Mouse (Mus musculus): ENCODE data around the gene Mars2. TPM values are rescaled to one million over a fixed set of nuclear protein-coding genes. Genes with fewer than 3 reads are reported as not detected.

Mars2 gene
- polyA plus RNA-seq, 1 experiment from 2014 or later, result 4.0 TPM

- no peak overlapping the region for H3K4me3 ChIP-seq (ENCODE audit: low read depth, low read length)
- H3K9ac ChIP-seq (replicated peaks; ENCODE audit: low read depth, low read length), result no peak overlapping the region
- H3K36me3 ChIP-seq (ENCODE audit: control insufficient read depth, insufficient read depth, low read length), result no peaks in the 10 kb centered on the region
- no peak overlapping the region for H3K4me2 ChIP-seq (ENCODE audit: low read depth, low read length)
- no peak overlapping the region for H3K27ac ChIP-seq (ENCODE audit: low read depth, low read length)
- no peaks in the 10 kb centered on the region for H3K27me3 ChIP-seq (ENCODE audit: control insufficient read depth, insufficient read depth, low read length)
- 0 out of 2 replicates have a peak, but pooled peaks cover 5% of the 10 kb centered on the region for H3K4me1 ChIP-seq (ENCODE audit: control insufficient read depth, insufficient read depth, low read length)
- no peak for ATAC-seq (ENCODE audit: low read depth)
- no peaks in the 10 kb centered on the region for H3K9me3 ChIP-seq (ENCODE audit: control insufficient read depth, low read length)
- WGBS, result 90% methylated on average over 8 of the region's 8 CpGs
These were observed 8.6 kb upstream of the Mars2 start for GRCm38 (mm10) chr1:55228256-55228884.

GRCm38 (mm10) chr1:55234910-55235520 is 2.0 kb upstream of the Mars2 start:
- ATAC-seq (ENCODE audit: low read depth), result no peak
- H3K4me1 ChIP-seq (ENCODE audit: control insufficient read depth, insufficient read depth, low read length), result peaks cover 10% of the 10 kb centered on the region; the same call in 1 of the 2 replicates
- no peaks in the 10 kb centered on the region for H3K36me3 ChIP-seq (ENCODE audit: control insufficient read depth, insufficient read depth, low read length)
- H3K27ac ChIP-seq (ENCODE audit: low read depth, low read length), result no peak overlapping the region
- WGBS, result 62% methylated on average over 16 of the region's 16 CpGs
- no peak overlapping the region for H3K4me2 ChIP-seq (ENCODE audit: low read depth, low read length)
- no peak overlapping the region for H3K9ac ChIP-seq (replicated peaks; ENCODE audit: low read depth, low read length)
- H3K27me3 ChIP-seq (ENCODE audit: control insufficient read depth, insufficient read depth, low read length), result no peaks in the 10 kb centered on the region
- H3K9me3 ChIP-seq (ENCODE audit: control insufficient read depth, low read length), result no peaks in the 10 kb centered on the region
- no peak overlapping the region for H3K4me3 ChIP-seq (ENCODE audit: low read depth, low read length)

- Histone ChIP-seq H3K4me1 (ENCODE audit: control insufficient read depth, insufficient read depth, low read length) (peaks cover 17% of the 10 kb centered on the region), H3K36me3 (ENCODE audit: control insufficient read depth, insufficient read depth, low read length) (no peaks in the 10 kb centered on the region), H3K27me3 (ENCODE audit: control insufficient read depth, insufficient read depth, low read length) (no peaks in the 10 kb centered on the region), H3K9ac (replicated peaks; ENCODE audit: low read depth, low read length) (no peak overlapping the region), H3K4me2 (ENCODE audit: low read depth, low read length) (peak overlapping the region; percentile 100), H3K4me3 (ENCODE audit: low read depth, low read length) (peak overlapping the region; percentile 83), H3K27ac (ENCODE audit: low read depth, low read length) (no peak overlapping the region), H3K9me3 (ENCODE audit: control insufficient read depth, low read length) (no peaks in the 10 kb centered on the region)
- WGBS, result 46% methylated on average over 5 of the region's 5 CpGs
- ATAC-seq (ENCODE audit: low read depth), result no peak
These were observed 490 bp upstream of the Mars2 start for GRCm38 (mm10) chr1:55236487-55236886.

GRCm38 (mm10) chr1:55237643-55238161 is 725 bp downstream of the Mars2 start:
- peak overlapping the region; percentile 83 for H3K4me3 ChIP-seq (ENCODE audit: low read depth, low read length)
- peak overlapping the region; percentile 73 for H3K9ac ChIP-seq (replicated peaks; ENCODE audit: low read depth, low read length)
- no peaks in the 10 kb centered on the region for H3K9me3 ChIP-seq (ENCODE audit: control insufficient read depth, low read length)
- peak overlapping the region; percentile 86 for H3K27ac ChIP-seq (ENCODE audit: low read depth, low read length)
- H3K4me2 ChIP-seq (ENCODE audit: low read depth, low read length), result peak overlapping the region; percentile 100
- WGBS, result under 1% methylated on average over 23 of the region's 23 CpGs
- peak; percentile 74 for ATAC-seq (ENCODE audit: low read depth)
- peaks cover 20% of the 10 kb centered on the region for H3K4me1 ChIP-seq (ENCODE audit: control insufficient read depth, insufficient read depth, low read length)
- no peaks in the 10 kb centered on the region for H3K36me3 ChIP-seq (ENCODE audit: control insufficient read depth, insufficient read depth, low read length)
- no peaks in the 10 kb centered on the region for H3K27me3 ChIP-seq (ENCODE audit: control insufficient read depth, insufficient read depth, low read length)

GRCm38 (mm10) chr1:55238496-55238895 is 1.5 kb downstream of the Mars2 start:
- Histone ChIP-seq H3K4me2 (ENCODE audit: low read depth, low read length) (peak overlapping the region; percentile 100), H3K36me3 (ENCODE audit: control insufficient read depth, insufficient read depth, low read length) (no peaks in the 10 kb centered on the region), H3K4me3 (ENCODE audit: low read depth, low read length) (peak overlapping the region; percentile 83), H3K9me3 (ENCODE audit: control insufficient read depth, low read length) (no peaks in the 10 kb centered on the region), H3K27me3 (ENCODE audit: control insufficient read depth, insufficient read depth, low read length) (no peaks in the 10 kb centered on the region), H3K9ac (replicated peaks; ENCODE audit: low read depth, low read length) (peak overlapping the region; percentile 73), H3K27ac (ENCODE audit: low read depth, low read length) (no peak overlapping the region), H3K4me1 (ENCODE audit: control insufficient read depth, insufficient read depth, low read length) (peaks cover 20% of the 10 kb centered on the region)
- ATAC-seq (ENCODE audit: low read depth), result no peak
- 16% methylated on average over 13 of the region's 13 CpGs for WGBS

- Histone ChIP-seq H3K27me3 (ENCODE audit: control insufficient read depth, insufficient read depth, low read length) (no peaks in the 10 kb centered on the region), H3K27ac (ENCODE audit: low read depth, low read length) (no peak overlapping the region), H3K4me1 (ENCODE audit: control insufficient read depth, insufficient read depth, low read length) (peaks cover 20% of the 10 kb centered on the region), H3K36me3 (ENCODE audit: control insufficient read depth, insufficient read depth, low read length) (no peaks in the 10 kb centered on the region), H3K4me2 (ENCODE audit: low read depth, low read length) (peak overlapping the region; percentile 100), H3K9ac (replicated peaks; ENCODE audit: low read depth, low read length) (no peak overlapping the region), H3K9me3 (ENCODE audit: control insufficient read depth, low read length) (no peaks in the 10 kb centered on the region), H3K4me3 (ENCODE audit: low read depth, low read length) (peak overlapping the region; percentile 83)
- 0% methylated on average over 1 of the region's 1 CpGs for WGBS
- no peak for ATAC-seq (ENCODE audit: low read depth)
These were observed 2.3 kb downstream of the Mars2 start for GRCm38 (mm10) chr1:55239237-55239636.

GRCm38 (mm10) chr1:55246374-55246773 is 9.4 kb downstream of the Mars2 start:
- 88% methylated on average over 2 of the region's 2 CpGs for WGBS
- no peak overlapping the region for H3K4me3 ChIP-seq (ENCODE audit: low read depth, low read length)
- no peak for ATAC-seq (ENCODE audit: low read depth)

GRCm38 (mm10) chr1:55264385-55264784 is 27.4 kb downstream of the Mars2 start:
- 60% methylated on average over 2 of the region's 2 CpGs for WGBS
- Histone ChIP-seq H3K4me2 (ENCODE audit: low read depth, low read length) (no peak overlapping the region), H3K9ac (replicated peaks; ENCODE audit: low read depth, low read length) (no peak overlapping the region), H3K36me3 (ENCODE audit: control insufficient read depth, insufficient read depth, low read length) (no peaks in the 10 kb centered on the region), H3K4me1 (ENCODE audit: control insufficient read depth, insufficient read depth, low read length) (no peaks in the 10 kb centered on the region), H3K27ac (ENCODE audit: low read depth, low read length) (no peak overlapping the region), H3K4me3 (ENCODE audit: low read depth, low read length) (no peak overlapping the region), H3K9me3 (ENCODE audit: control insufficient read depth, low read length) (no peaks in the 10 kb centered on the region), H3K27me3 (ENCODE audit: control insufficient read depth, insufficient read depth, low read length) (no peaks in the 10 kb centered on the region)
- no peak for ATAC-seq (ENCODE audit: low read depth)

More at GRCm38 (mm10) chr1:55246374-55246773, 9.4 kb downstream of the Mars2 start:
- H3K27ac ChIP-seq (ENCODE audit: low read depth, low read length), result no peak overlapping the region
- no peaks in the 10 kb centered on the region for H3K9me3 ChIP-seq (ENCODE audit: control insufficient read depth, low read length)
- H3K27me3 ChIP-seq (ENCODE audit: control insufficient read depth, insufficient read depth, low read length), result no peaks in the 10 kb centered on the region
- no peak overlapping the region for H3K4me2 ChIP-seq (ENCODE audit: low read depth, low read length)
- no peak overlapping the region for H3K9ac ChIP-seq (replicated peaks; ENCODE audit: low read depth, low read length)
- no peaks in the 10 kb centered on the region for H3K36me3 ChIP-seq (ENCODE audit: control insufficient read depth, insufficient read depth, low read length)
- peaks cover 3% of the 10 kb centered on the region; the same call in 1 of the 2 replicates for H3K4me1 ChIP-seq (ENCODE audit: control insufficient read depth, insufficient read depth, low read length)

GRCm38 (mm10) chr1:55265447-55265846 is 28.5 kb downstream of the Mars2 start:
- ATAC-seq (ENCODE audit: low read depth), result no peak
- Histone ChIP-seq H3K9me3 (ENCODE audit: control insufficient read depth, low read length) (no peaks in the 10 kb centered on the region), H3K27me3 (ENCODE audit: control insufficient read depth, insufficient read depth, low read length) (no peaks in the 10 kb centered on the region), H3K36me3 (ENCODE audit: control insufficient read depth, insufficient read depth, low read length) (no peaks in the 10 kb centered on the region), H3K4me1 (ENCODE audit: control insufficient read depth, insufficient read depth, low read length) (no peaks in the 10 kb centered on the region), H3K27ac (ENCODE audit: low read depth, low read length) (no peak overlapping the region), H3K9ac (replicated peaks; ENCODE audit: low read depth, low read length) (no peak overlapping the region), H3K4me3 (ENCODE audit: low read depth, low read length) (no peak overlapping the region), H3K4me2 (ENCODE audit: low read depth, low read length) (no peak overlapping the region)
- 73% methylated on average over 2 of the region's 2 CpGs for WGBS
